Mouse (Mus musculus) urinary bladder, adult 18-20 months (tissue): Measurements from ENCODE around the gene Gm6169.
"Not testable (repeated sequence)": the region's sequence is repeated elsewhere in the genome, so short reads cannot be mapped to it uniquely, and the experiment has no call there.

Experiments used
- DNase-seq, 2 experiments: peaks; one replicate each; pipeline ENCODE4 v3.0.0; 2022; ENCODE audit warnings: low spot score in 2 of 2, mixed read lengths in 2 of 2

Gene Gm6169

DNA sequence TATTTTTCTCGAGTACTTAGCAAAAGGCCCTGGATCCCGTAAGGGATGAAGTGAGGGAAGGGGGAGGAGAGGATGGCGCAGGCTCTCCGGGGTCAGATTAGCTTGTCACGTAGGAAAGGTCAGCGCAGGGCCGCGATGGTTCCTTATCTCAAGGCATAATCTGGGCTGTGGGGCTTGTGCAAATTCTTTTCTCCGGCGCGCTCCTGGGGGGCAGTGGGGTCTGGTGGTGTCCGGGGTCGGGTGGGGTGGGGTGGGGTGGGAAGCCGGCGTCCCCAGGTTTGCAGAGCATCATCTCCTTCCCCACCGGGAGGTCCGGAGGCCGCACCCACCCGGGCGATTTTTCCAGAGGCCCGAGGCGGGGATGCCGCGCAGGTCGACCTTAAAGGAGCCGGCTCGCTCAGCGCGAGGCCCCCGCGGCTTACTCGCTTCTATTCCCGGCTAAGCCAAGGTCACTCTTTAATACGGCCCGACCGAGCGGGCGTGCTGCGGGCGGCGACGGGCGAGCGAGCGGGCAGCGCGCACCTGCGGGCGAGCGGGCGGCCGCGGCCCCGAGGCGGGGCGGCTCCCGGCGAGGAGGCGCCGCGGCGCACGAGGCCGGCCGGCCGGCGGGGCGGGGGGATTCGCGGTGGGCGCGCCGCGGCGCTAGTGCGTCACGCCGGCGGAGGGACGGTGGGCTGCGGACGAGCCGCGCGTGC is 28.0 kb downstream of the Gm6169 start:
- DNase-seq = peak in 1 of 2 experiments; percentile 7

- DNase-seq = no peak
These were observed 30.9 kb downstream of the Gm6169 start for GRCm38 (mm10) chr13:97068151-97068550.

GRCm38 (mm10) chr13:97067691-97068090 is 31.3 kb downstream of the Gm6169 start:
- DNase-seq = no peak

GRCm38 (mm10) chr13:97066649-97067550 is 32.1 kb downstream of the Gm6169 start, which contains the start of gene Fam169a:
TSS of gene Fam169a (plus strand) at chr13:97067286.
- DNase-seq = no peak

DNA sequence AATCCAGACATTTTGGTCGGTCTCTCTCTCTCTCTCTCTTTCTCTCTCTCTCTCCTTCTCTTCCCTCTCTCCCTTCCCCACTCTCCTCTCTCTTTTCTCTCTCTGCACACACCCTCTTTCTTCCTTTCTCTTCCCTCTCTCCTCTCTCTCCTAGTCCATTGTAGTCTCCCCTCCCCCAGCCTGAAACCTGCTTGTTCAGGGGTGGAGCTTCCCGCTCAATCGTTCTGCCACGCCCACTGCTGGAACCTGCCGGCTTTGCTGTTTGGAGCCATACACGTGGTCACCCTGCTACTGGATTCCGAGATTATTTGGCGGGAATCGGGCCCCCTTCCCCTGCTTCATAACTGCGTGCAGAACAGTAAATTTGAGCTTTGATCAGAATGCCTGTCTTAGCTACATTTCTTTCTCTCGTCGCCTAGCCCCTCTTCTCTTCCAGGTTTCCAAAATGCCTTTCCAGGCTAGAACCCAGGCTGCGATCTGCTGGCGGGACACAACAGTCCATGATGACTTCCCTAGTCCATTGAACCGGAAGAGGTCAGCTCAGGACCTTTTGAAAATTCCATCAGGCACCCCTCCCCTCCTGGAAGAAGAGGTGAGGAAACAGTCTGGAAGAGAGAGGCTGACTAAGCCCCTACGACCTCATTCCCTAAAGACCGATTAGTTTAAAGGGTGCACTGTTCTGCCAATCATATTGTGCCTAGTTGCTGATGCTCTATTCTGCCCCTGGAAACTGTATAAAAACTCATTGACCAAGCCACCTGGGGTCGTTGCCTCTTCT is 34.0 kb downstream of the Gm6169 start:
- DNase-seq = not testable (repeated sequence)

GRCm38 (mm10) chr13:97064413-97064812 is 34.6 kb downstream of the Gm6169 start:
- DNase-seq = no peak

GRCm38 (mm10) chr13:97063431-97063830 is 35.6 kb downstream of the Gm6169 start:
- DNase-seq = no peak

GRCm38 (mm10) chr13:97062151-97062550 is 36.9 kb downstream of the Gm6169 start:
- DNase-seq = no peak

GRCm38 (mm10) chr13:97060331-97060730 is 38.7 kb downstream of the Gm6169 start:
- no peak for DNase-seq

GRCm38 (mm10) chr13:97059746-97060145 is 39.3 kb downstream of the Gm6169 start:
- no peak for DNase-seq

DNA sequence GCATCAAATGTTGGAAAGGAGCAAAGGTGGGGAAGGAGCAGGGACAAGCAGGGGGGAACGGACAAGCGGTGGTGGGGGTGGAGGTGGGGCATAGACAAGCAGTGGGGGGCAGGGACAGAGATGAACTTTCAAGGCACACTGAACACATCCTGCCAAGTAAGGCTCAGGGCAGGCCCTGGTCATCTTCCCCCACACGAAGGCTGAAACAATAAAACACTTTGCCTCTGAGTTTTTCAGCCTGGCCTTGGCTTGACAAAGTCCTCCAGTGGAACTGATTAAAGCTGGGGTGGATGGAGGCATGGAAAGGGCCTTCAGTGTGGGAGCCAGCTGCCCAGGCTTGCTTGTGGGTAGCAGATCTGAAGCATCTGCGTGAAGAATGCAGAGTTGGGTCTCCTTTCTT is 41.2 kb downstream of the Gm6169 start:
- no peak for DNase-seq

DNA sequence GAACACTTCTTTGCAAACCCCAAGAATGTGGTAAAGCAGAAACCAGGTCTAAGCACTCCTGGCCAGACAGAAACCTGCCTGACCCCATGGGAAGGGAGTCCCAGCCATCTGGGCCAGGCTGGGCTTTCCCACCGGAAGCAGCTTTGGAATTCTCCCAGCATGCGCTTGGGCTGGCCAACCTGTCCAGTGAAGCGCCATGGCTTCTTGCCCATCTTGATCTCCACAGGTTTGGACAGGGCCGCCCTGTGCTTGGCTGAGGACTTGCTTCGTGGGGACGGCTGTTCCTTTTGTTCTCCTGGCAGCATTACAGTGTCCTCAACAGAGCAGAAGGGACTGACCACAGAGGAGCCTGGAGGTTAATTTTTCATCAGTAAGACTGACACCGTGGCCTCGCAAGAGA is 45.2 kb downstream of the Gm6169 start:
- DNase-seq = peak in 1 of 2 experiments; percentile 14

- DNase-seq = peak in 1 of 2 experiments; percentile 48
These were observed 46.4 kb downstream of the Gm6169 start for GRCm38 (mm10) chr13:97052667-97053066.

GRCm38 (mm10) chr13:97051158-97051557 is 47.9 kb downstream of the Gm6169 start:
- no peak for DNase-seq
